Mouse (Mus musculus) kidney, postnatal 14 days (tissue): ENCODE results near the gene Fam207a.
A peak's percentile ranks its signal among the peaks of the same experiment; 100 is the strongest.

Experiments used
- DNase-seq: peaks from one replicate; pipeline ENCODE4 v3.0.0; 2022; ENCODE audit warnings: mixed read lengths

Gene Fam207a

GRCm38 (mm10) chr10:77497185-77497584 is 18.4 kb downstream of the Fam207a start:
- DNase-seq, result no peak

DNA sequence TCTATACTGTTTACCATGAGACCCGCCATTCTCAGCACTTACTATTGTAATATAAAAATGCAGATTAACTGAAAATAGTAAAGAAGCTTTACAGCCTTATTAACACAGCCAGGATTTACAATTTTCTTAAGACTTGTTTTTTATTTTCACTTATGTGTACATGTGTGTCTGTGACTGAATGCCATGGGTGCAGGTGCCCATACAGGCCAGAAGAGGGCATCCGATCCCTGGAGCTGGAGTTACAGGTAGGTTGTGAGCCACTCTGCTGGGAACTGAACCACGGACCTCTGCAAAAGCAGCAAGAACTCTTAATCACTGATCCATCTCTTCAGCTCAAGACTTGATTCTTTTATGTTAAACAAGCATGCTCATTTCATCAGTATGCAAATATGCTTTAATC is 22.7 kb downstream of the Fam207a start:
- no peak for DNase-seq

GRCm38 (mm10) chr10:77491585-77491984 is 24.0 kb downstream of the Fam207a start:
- no peak for DNase-seq

DNA sequence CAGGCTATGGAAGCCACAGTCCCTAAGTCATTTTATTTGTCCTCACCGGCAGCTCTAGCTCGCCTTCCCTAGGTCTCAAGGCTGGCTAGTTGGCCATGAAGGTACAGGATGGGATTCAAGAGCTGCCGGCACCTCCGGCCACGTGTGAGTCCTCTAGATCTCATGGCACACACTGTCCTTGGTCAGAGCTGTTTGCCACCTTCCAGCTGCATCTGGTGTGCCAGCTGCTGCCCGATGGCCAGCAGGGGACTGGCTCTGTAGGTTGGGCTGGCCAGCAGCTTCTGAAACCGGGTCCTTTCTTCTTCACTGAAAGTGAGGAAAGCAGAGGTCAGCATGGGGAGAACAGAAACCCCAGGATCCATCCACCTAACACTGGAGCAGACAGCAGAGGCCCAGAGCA is 27.4 kb downstream of the Fam207a start:
- DNase-seq, result no peak

- no peak for DNase-seq
Measured at GRCm38 (mm10) chr10:77485786-77486185, 29.8 kb downstream of the Fam207a start.

- peak; percentile 69 for DNase-seq
Measured at GRCm38 (mm10) chr10:77484205-77484935, 31.2 kb downstream of the Fam207a start.

DNA sequence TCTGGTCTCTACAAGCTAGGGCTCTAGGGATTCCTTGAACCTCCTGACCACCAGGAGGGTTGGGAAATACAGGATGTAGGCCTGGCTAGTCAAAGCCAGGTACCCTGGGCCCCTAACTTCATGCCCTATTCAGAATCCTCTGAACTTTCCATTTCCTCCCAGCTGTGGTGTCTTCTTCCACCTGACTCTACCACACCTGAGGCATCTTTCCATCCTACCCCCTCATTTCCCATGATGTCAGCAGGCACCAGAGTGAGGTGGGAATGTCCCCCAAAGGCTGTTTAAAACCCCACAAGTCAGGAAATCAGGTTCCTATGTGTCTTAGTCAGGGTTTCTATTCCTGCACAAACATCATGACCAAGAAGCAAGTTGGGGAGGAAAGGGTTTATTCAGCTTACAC is 33.8 kb downstream of the Fam207a start:
- DNase-seq, result no peak

GRCm38 (mm10) chr10:77479972-77480371 is 35.6 kb downstream of the Fam207a start:
- no peak for DNase-seq

- no peak for DNase-seq
Measured at GRCm38 (mm10) chr10:77476907-77477306, 38.7 kb downstream of the Fam207a start.

DNA sequence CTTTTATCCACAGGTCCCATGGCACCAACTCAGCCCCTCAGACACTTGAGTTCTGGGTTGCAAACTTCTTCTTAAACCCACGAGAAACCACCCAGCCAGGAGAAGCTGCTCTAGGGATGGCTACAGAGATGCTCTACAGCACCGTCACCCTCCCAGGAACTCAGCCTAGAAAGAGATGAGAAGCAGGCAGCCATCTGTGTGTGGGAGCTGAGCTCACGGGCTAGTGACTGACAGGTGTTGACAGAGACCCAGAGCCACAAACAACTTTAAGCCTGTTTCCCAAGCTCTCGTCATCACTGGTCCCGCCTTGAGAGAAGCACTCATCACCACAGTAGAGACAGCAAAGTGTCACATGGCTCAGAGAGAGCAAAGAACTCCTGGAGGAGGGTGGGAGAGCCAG is 43.4 kb downstream of the Fam207a start:
- DNase-seq, result no peak

DNA sequence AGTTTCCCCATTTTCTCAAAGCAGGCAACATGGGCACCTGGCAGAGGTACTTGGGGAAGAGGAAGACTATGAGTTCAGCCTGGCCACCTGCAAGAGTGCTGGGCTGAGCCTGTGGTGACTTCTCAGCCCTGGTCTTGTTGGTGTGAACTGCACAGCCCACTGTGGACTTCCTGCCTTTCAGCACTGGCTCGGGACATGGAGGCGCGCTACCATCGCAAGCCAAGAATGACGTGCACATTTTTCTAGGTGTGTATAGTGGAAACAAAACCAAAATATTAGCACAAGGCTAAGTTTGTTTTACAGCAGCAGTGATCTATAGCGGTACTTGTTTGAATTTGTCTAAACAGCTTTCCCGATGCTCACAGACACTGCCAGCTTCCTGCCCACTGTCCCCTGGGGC is 44.1 kb downstream of the Fam207a start:
- no peak for DNase-seq

GRCm38 (mm10) chr10:77470763-77471162 is 44.8 kb downstream of the Fam207a start:
- no peak for DNase-seq

GRCm38 (mm10) chr10:77468675-77469074 is 46.9 kb downstream of the Fam207a start:
- no peak for DNase-seq

DNA sequence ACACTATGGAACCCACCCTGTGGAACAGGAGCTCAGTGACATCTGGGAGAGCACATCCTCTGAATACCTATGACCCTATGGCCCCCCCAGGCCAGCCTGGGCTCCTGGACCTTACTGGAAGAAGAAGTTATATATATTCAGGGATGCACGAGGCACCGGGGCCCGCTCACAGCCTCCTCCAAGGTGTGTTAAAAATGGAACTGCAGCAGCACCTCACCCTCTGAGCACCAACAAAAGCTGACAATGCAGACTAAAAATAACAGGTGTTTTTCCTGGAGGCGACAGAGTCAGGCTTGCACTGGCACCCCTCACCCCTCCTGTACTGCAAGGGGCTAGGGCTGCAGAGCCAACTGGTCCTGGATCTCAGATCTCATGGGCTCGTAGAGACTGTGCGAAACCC is 48.2 kb downstream of the Fam207a start:
- no peak for DNase-seq

DNA sequence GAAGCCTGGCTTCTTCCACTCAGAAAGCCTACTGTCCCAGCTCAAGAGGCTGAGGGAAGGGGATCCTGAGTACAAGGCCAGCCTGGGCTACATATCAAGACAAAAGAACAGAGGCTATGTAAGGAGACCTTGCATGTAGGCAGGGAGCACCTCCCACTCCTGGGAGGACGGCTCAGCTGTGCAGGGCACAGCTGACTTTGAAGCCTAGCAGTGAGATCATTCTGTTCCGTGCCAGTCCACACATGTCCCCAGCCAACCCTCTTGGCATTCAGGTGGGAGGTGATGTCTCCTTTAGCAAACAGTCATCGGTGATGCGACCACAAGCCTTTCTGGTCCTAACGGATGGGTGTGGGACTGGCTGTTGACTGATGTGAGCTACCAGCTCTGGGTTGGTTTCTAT is 49.7 kb downstream of the Fam207a start:
- DNase-seq, result no peak

GRCm38 (mm10) chr10:77464181-77464936 is 51.2 kb downstream of the Fam207a start:
- peak; percentile 36 for DNase-seq

DNA sequence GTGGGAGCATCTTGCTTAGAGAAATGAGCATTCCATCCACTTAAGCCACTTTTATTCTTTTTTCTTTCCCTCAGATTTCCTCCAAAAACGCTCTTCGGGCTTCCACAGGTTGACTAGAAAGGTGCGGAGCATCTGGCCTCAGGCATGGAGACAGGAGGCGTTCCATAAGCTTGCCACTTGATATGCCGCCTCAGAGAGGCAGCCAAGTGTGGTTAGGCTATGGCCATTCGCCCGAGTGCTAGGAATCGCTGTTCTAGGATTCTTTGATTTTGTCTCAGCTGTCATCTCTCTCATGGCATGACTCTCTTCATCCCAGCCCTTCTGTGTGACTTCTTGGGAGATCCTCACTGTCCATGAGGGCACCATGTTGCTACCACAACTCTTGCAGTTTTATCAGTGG is 54.4 kb downstream of the Fam207a start:
- DNase-seq, result no peak

- no peak for DNase-seq
Measured at GRCm38 (mm10) chr10:77457701-77458100, 57.9 kb downstream of the Fam207a start.

DNA sequence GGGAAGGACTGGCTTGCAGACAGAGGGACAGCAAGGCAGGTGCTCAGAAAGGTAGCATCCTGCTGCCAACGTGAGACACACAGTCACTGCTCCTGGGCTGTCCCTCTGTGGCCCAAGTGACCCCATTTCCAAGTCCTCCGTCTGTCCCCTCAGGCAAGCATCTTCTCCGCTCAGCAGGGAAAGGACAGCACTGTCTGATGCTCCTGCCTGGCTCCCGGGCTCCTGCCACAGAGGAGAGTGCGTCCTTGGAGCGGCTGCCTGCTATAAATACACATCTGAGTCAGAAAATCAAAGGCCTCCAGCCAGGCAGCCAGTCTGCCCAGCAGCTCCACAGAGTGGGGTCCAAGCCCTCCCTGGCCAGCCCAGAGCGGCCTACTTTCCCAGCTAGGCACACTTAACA is 59.1 kb downstream of the Fam207a start:
- no peak for DNase-seq

DNA sequence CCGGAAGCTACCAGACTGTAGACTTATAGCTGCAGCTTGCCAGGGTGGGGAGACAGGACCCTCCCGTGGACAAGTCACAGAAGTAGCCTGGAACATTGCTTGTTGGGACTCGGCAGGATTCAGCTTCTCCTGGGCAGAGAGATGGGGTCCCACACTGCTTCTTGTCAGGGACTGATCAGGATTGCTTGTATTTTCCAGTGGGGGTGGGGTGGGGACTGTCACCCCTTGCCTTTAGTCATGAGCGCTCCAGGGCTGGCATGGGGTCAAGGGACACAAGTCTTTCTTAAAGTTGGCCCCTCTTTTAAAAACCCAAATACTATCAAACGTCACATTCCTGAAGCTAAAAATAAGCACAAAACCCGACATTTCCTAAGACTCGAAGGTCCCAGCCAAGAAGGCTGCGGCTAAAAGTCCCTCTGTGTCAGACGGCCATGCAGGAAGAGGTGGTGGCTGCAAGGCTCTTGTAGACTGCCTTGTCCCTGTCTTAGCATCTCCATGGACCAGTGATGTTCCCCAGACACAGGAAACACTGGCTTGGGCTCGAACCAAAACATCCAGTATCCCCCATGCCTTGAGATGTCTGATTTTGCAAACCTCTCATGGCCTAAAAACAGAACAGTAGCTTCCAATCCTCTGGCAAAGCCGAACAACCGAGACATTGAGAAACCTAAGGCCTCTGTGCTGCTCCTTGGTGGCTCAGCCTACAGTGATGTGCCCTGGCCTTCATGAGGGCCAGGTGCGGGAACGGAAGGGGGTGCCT is 60.2 kb downstream of the Fam207a start:
- no peak for DNase-seq

- DNase-seq, result no peak
Measured at GRCm38 (mm10) chr10:77454795-77455194, 60.8 kb downstream of the Fam207a start.

DNA sequence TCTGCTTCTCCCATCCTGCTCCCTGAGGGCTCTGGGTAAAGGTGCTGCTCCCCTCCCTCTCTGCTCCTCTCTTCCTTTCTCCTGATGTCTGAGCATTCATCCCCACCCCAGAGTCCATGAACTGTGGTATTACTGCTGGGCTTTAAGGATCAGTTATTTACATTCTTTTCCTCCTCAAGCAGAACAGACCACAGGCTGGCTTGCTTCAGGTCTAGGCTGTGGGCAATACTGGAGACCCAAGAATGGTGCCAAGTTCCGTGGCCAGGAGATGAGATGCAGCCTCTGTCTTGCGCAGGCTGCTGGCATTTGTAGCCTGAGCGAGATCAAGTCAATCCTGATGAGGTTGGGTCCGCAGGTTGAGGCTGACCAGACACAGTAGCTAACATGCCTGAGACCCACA is 63.8 kb downstream of the Fam207a start:
- no peak for DNase-seq

DNA sequence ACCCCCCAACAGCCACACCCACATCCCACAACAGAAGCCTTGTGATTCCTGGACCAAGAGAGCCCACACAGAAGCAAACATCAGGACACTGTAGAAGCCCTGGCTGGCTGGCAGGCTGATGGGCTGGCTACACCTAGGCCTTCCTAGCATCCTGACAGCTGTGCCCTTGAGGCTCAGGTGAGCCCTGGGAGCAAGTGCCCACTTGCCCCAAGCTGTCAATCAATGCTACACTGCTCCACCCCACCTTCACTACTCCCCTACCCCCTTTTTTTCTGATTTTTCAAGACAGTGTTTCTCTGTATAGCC is 65.5 kb downstream of the Fam207a start:
- DNase-seq, result no peak
